Mouse (Mus musculus) hindbrain, embryonic 14.5 days (tissue): ENCODE results near the gene Scube1. TPM values are rescaled to one million over a fixed set of nuclear protein-coding genes. Genes with fewer than 3 reads are reported as not detected.

Experiments used
- ATAC-seq: fragments of 200-750 bp; cut with Nextera tagmentation; 2 replicates; pipeline ENCODE4 v1.8.0; 2017; ENCODE audit warnings: moderate number of reproducible peaks, mild to moderate bottlenecking, moderate TSS enrichment, moderate library complexity; ENCODE audit not compliant: low FRiP score
- DNase-seq: peaks from one replicate; pipeline ENCODE4 v3.0.0-alpha.2; 2015; ENCODE audit warnings: low spot score
- H3K27ac ChIP-seq: fragments of 300-500 bp; sonication (generic); 2 replicates; pipeline ENCODE4 v1.5.1; 2014; ENCODE audit warnings: mild to moderate bottlenecking, moderate library complexity
- H3K27me3 ChIP-seq: fragments of 300-500 bp; sonication (generic); 2 replicates; pipeline ENCODE4 v1.6.1; 2014; ENCODE audit warnings: mild to moderate bottlenecking, low read length, mixed read lengths; ENCODE audit not compliant: control insufficient read depth, insufficient read depth
- H3K36me3 ChIP-seq: fragments of 300-500 bp; sonication (generic); replicated peaks from 2 replicates; pipeline ENCODE4 v1.6.1; 2014; ENCODE audit not compliant: control insufficient read depth, insufficient read depth
- H3K4me1 ChIP-seq: fragments of 300-500 bp; sonication (generic); replicated peaks from 2 replicates; pipeline ENCODE4 v1.6.1; 2014; ENCODE audit warnings: antibody characterized with exemption, low read length, mixed read lengths; ENCODE audit not compliant: control insufficient read depth, insufficient read depth
- H3K4me2 ChIP-seq: fragments of 300-500 bp; sonication (generic); replicated peaks from 2 replicates; pipeline ENCODE4 v1.6.1; 2014; ENCODE audit warnings: mild to moderate bottlenecking, moderate library complexity
- H3K4me3 ChIP-seq: fragments of 300-500 bp; sonication (generic); replicated peaks from 2 replicates; pipeline ENCODE4 v1.5.1; 2014; ENCODE audit warnings: mild to moderate bottlenecking, low read length
- H3K9ac ChIP-seq: fragments of 300-500 bp; sonication (generic); 2 replicates; pipeline ENCODE4 v1.6.1; 2014
- H3K9me3 ChIP-seq: fragments of 300-500 bp; sonication (generic); 2 replicates; pipeline ENCODE4 v1.6.1; 2016; ENCODE audit warnings: low read length; ENCODE audit not compliant: control insufficient read depth
- WGBS: fragments of 180-500 bp; shearing (Covaris S2); extraction: QIAGEN DNeasy Blood & Tissue Kit; methylation state at CpG from one replicate; pipeline ENCODE4 v1.1.7; 2014; 5-methylcytosine and 5-hydroxymethylcytosine counted together
- polyA plus RNA-seq: library from polyadenylated mRNA; unstranded; fragments of >200 nt; fragmentation: Nextera tagmentation; extraction: Ambion mirVana; gene quantifications from 2 replicates; pipeline ENCODE4 v1.2.1, GENCODE M21; 2014

Gene Scube1
- polyA plus RNA-seq, 1 experiment from 2014 or later, result 12.7 TPM

- Histone ChIP-seq H3K4me1 (no peaks in the 10 kb centered on the region), H3K27me3 (no peaks in the 10 kb centered on the region), H3K27ac (no peak overlapping the region), H3K9ac (no peak overlapping the region), H3K4me3 (no peak overlapping the region), H3K9me3 (no peaks in the 10 kb centered on the region), H3K4me2 (no peak overlapping the region), H3K36me3 (no peaks in the 10 kb centered on the region)
- ATAC-seq, result no peak
- 38% methylated on average over 9 of the region's 9 CpGs for WGBS
- no peak for DNase-seq
Measured at GRCm38 (mm10) chr15:83749436-83749835, 24.6 kb upstream of the Scube1 start.

GRCm38 (mm10) chr15:83748986-83749385, 24.2 kb upstream of the Scube1 start:
- DNase-seq (no peak), ATAC-seq (no peak)
- no peak overlapping the region for H3K9ac ChIP-seq
- no peaks in the 10 kb centered on the region for H3K36me3 ChIP-seq
- H3K4me2 ChIP-seq, result no peak overlapping the region
- H3K4me3 ChIP-seq, result no peak overlapping the region
- H3K4me1 ChIP-seq, result no peaks in the 10 kb centered on the region
- no peak overlapping the region for H3K27ac ChIP-seq
- no peaks in the 10 kb centered on the region for H3K9me3 ChIP-seq
- WGBS, result 81% methylated on average over 6 of the region's 6 CpGs
- no peaks in the 10 kb centered on the region for H3K27me3 ChIP-seq

DNA sequence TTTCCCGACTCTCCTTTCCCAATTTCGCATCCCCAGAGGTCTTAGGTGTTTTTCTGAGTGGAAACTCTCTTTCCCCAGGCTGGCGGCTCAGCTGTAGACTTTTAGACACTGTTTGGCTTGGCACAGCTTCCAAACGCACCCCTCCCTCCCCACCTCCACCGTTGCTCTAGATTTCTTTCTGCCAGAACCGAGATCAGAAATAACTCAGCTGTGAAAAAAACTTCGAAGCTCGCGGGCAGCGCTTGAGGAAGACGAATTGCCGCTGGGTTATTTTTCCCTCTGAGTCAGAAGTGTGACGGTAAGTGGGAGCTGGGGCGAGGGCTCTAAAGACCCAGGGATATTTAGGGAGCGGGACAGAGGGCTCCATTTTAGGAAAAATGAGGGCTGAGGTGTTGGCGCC, 21.5 kb upstream of the Scube1 start:
- Histone ChIP-seq H3K9ac (no peak overlapping the region), H3K4me1 (no peaks in the 10 kb centered on the region; the same call in 1 of the 2 replicates), H3K4me2 (no peak overlapping the region), H3K9me3 (no peaks in the 10 kb centered on the region), H3K36me3 (no peaks in the 10 kb centered on the region), H3K27me3 (no peaks in the 10 kb centered on the region), H3K27ac (no peak overlapping the region), H3K4me3 (no peak overlapping the region)
- DNase-seq (no peak), ATAC-seq (no peak)
- 63% methylated on average over 16 of the region's 16 CpGs for WGBS

DNA sequence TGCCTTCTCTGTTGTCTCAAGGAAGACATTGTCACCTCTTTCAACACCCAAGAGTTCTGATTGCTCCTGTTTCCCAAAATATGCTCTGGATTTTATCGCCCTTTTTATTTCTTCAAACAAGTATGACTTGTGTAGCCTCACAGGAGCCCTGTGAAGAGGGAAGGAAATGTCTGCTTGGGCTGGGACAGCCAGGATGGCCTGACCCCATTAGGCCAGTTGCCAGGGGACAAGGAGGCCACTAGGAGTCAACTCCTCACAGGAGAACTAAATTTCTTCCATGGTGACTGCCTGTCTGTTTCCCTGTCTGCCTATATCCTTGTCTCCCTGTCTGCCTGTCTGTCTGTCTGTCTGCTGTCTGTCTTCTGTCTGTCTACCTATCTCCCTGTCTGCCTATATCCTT, 17.2 kb upstream of the Scube1 start:
- Histone ChIP-seq H3K4me3 (no peak overlapping the region), H3K9ac (no peak overlapping the region), H3K4me2 (no peak overlapping the region), H3K27ac (no peak overlapping the region), H3K9me3 (no peaks in the 10 kb centered on the region), H3K36me3 (no peaks in the 10 kb centered on the region), H3K4me1 (no peaks in the 10 kb centered on the region; the same call in 1 of the 2 replicates), H3K27me3 (no peaks in the 10 kb centered on the region)
- WGBS, result 80% methylated on average over 1 of the region's 1 CpGs
- no peak for ATAC-seq
- DNase-seq, result no peak

- DNase-seq, result no peak
Measured at GRCm38 (mm10) chr15:83740676-83741422, 16.0 kb upstream of the Scube1 start.

GRCm38 (mm10) chr15:83727626-83728025, 2.8 kb upstream of the Scube1 start:
- 11% methylated on average over 3 of the region's 3 CpGs for WGBS
- no peak overlapping the region for H3K27ac ChIP-seq
- no peak overlapping the region for H3K9ac ChIP-seq
- H3K4me1 ChIP-seq, result peaks cover 13% of the 10 kb centered on the region
- DNase-seq (peak; percentile 63), ATAC-seq (no peak)
- H3K4me2 ChIP-seq, result no peak overlapping the region
- H3K27me3 ChIP-seq, result 0 out of 2 replicates have a peak, but pooled peaks cover 6% of the 10 kb centered on the region
- H3K9me3 ChIP-seq, result no peaks in the 10 kb centered on the region
- H3K36me3 ChIP-seq, result no peaks in the 10 kb centered on the region
- H3K4me3 ChIP-seq, result no peak overlapping the region

More at GRCm38 (mm10) chr15:83740676-83741422, 16.0 kb upstream of the Scube1 start:
- no peaks in the 10 kb centered on the region for H3K27me3 ChIP-seq
- no peak for ATAC-seq
- H3K9ac ChIP-seq, result no peak overlapping the region
- no peaks in the 10 kb centered on the region for H3K9me3 ChIP-seq
- 26% methylated on average over 21 of the region's 21 CpGs for WGBS
- no peak overlapping the region for H3K4me2 ChIP-seq
- H3K4me3 ChIP-seq, result no peak overlapping the region
- H3K27ac ChIP-seq, result no peak overlapping the region
- no peaks in the 10 kb centered on the region; the same call in 1 of the 2 replicates for H3K4me1 ChIP-seq
- no peaks in the 10 kb centered on the region for H3K36me3 ChIP-seq

GRCm38 (mm10) chr15:83726741-83727140, 1.9 kb upstream of the Scube1 start:
- Histone ChIP-seq H3K27ac (no peak overlapping the region), H3K9me3 (no peaks in the 10 kb centered on the region), H3K4me2 (no peak overlapping the region), H3K9ac (no peak overlapping the region), H3K36me3 (no peaks in the 10 kb centered on the region), H3K27me3 (0 out of 2 replicates have a peak, but pooled peaks cover 6% of the 10 kb centered on the region), H3K4me3 (no peak overlapping the region), H3K4me1 (peaks cover 13% of the 10 kb centered on the region)
- ATAC-seq, result no peak
- WGBS, result 80% methylated on average over 5 of the region's 5 CpGs
- DNase-seq, result no peak

- 8% methylated on average over 28 of the region's 28 CpGs for WGBS
- DNase-seq, result no peak
- Histone ChIP-seq H3K36me3 (no peaks in the 10 kb centered on the region), H3K27me3 (0 out of 2 replicates have a peak, but pooled peaks cover 6% of the 10 kb centered on the region), H3K4me3 (no peak overlapping the region), H3K4me1 (peaks cover 13% of the 10 kb centered on the region), H3K4me2 (peak overlapping the region; percentile 68), H3K9ac (no peak overlapping the region), H3K27ac (no peak overlapping the region), H3K9me3 (no peaks in the 10 kb centered on the region)
- ATAC-seq, result no peak
Measured at GRCm38 (mm10) chr15:83725556-83726200, 857 bp upstream of the Scube1 start.

DNA sequence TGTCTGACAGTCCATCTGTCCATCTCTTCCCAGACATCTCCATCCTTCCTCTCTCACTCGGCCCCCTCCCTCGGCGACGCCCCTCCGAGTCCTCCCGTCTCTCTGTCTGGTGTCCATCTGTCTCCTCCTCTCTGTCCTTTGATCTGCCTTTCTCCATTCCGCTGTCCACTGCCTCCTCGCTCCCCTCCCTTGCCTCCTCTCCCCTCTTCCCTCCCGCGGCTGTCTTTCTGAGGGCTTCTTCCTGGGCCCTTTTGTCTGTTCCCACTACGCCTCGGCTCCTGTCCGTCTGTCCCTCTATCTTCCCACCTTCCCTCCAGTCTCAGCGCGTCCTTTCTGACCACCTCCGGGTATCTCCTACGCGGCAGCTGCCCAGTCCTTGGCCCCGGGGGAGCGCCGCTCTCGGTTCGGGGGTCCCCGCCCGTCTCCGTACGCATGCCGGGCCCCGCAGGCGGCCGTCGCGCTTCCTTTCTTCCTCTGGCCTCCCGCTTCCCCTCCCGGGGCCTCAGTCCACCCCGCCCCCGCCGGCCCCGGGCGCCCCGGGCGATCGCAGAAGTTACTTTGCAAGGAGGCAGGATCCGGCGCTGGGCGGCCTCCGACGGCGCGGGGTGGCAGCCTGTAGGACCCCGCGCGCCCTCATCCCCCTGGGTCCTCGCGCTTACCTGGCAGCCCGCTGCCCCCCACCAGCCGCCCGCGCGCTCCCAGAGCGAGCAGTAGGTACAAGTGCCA, 498 bp downstream of the Scube1 start:
- Histone ChIP-seq H3K4me2 (peak overlapping the region; percentile 68), H3K27me3 (0 out of 2 replicates have a peak, but pooled peaks cover 6% of the 10 kb centered on the region), H3K4me3 (peak overlapping the region; percentile 66), H3K9ac (peak overlapping the region; percentile 68), H3K36me3 (no peaks in the 10 kb centered on the region; the same call in 1 of the 2 replicates), H3K9me3 (no peaks in the 10 kb centered on the region), H3K27ac (peak overlapping the region; percentile 66; the same call in 1 of the 2 replicates), H3K4me1 (peaks cover 13% of the 10 kb centered on the region)
- ATAC-seq, result peak; percentile 44
- no peak for DNase-seq
- under 1% methylated on average over 46 of the region's 61 CpGs for WGBS
